Mouse (Mus musculus) gonadal fat pad, adult 2 months (tissue): ENCODE measurements around the gene Lrrc14b. TPM values are rescaled to one million over a fixed set of nuclear protein-coding genes. Genes with fewer than 3 reads are reported as not detected.

ENCODE experiments used
- polyA plus RNA-seq: library from polyadenylated mRNA; depleted of rRNA; stranded (reverse); fragments of >200 nt; gene quantifications from 2 replicates; pipeline ENCODE4 v1.2.3, GENCODE M21; 2012; rRNA removed

Lrrc14b gene
- polyA plus RNA-seq, 1 experiment: 2.1 TPM

Other genes starting within 250 kb of the Lrrc14b start
- gene Slc9a3, start 242.5 kb downstream of the Lrrc14b start, polyA plus RNA-seq: 3.1 and 7.0 TPM in 2 replicates
- 28.5 and 35.1 TPM in 2 replicates for gene Exoc3, start 155.3 kb downstream of the Lrrc14b start, polyA plus RNA-seq
- gene Ahrr, start 71.7 kb downstream of the Lrrc14b start, polyA plus RNA-seq: 0.18 and 0.94 TPM in 2 replicates
- gene Pdcd6, start 46.4 kb downstream of the Lrrc14b start, polyA plus RNA-seq: 116 and 122 TPM in 2 replicates
- 190 and 207 TPM in 2 replicates for gene Sdha, start 13.7 kb downstream of the Lrrc14b start, polyA plus RNA-seq
- 4.3 and 4.6 TPM in 2 replicates for gene Ccdc127, start 13.7 kb downstream of the Lrrc14b start, polyA plus RNA-seq
- gene Zfp72, start 26.8 kb upstream of the Lrrc14b start, polyA plus RNA-seq: 0.42 TPM in 2 replicates
- 56.2 and 117 TPM in 2 replicates for gene Ftl1-ps1, start 35.7 kb upstream of the Lrrc14b start, polyA plus RNA-seq
- 1.5 and 1.6 TPM in 2 replicates for gene Zfp825, start 130.0 kb upstream of the Lrrc14b start, polyA plus RNA-seq